In genomic region chr2:126002291-126002690, GRCm38 (mm10) we compare ENCODE assay signal across 34 mouse cellular contexts. TPM values are rescaled to one million over a fixed set of nuclear protein-coding genes. Genes with fewer than 3 reads are reported as not detected.
"Had no signal": no experiment of that assay in that cellular context is flagged by ENCODE, and none has a peak within 500 bp of the region (broad histone marks: within the 10 kb centered on the region; RNA-seq: fewer than 3 reads in every experiment).

No protein-coding gene starts in this region.

- H3K27me3 ChIP-seq: limb, embryonic 12.5 days; limb, embryonic 13.5 days; limb, embryonic 15.5 days; liver, embryonic 12.5 days; liver, embryonic 13.5 days; liver, embryonic 15.5 days; lung, embryonic 15.5 days; megakaryocyte, embryonic 14.5 days; midbrain, embryonic 12.5 days; midbrain, embryonic 13.5 days; midbrain, embryonic 15.5 days; neural tube, embryonic 12.5 days; neural tube, embryonic 13.5 days had no signal

- H3K4me3 ChIP-seq: limb, embryonic 10.5 days; limb, embryonic 12.5 days; limb, embryonic 13.5 days; limb, embryonic 15.5 days; liver, embryonic 12.5 days; liver, embryonic 13.5 days; liver, embryonic 15.5 days; lung, embryonic 15.5 days; megakaryocyte, embryonic 14.5 days; midbrain, embryonic 10.5 days; midbrain, embryonic 12.5 days; midbrain, embryonic 13.5 days; midbrain, embryonic 15.5 days; myocyte; neural tube, embryonic 12.5 days; neural tube, embryonic 13.5 days had no signal

- ATAC-seq: liver, embryonic 12.5 days; liver, postnatal 0 days; lung, postnatal 0 days; midbrain, embryonic 13.5 days; midbrain, embryonic 15.5 days; midbrain, embryonic 16.5 days had no signal

- H3K9me3 ChIP-seq: limb, embryonic 10.5 days; limb, embryonic 12.5 days; limb, embryonic 13.5 days; limb, embryonic 15.5 days; liver, embryonic 12.5 days; liver, embryonic 13.5 days; liver, embryonic 15.5 days; lung, embryonic 15.5 days; megakaryocyte, embryonic 14.5 days; midbrain, embryonic 10.5 days; midbrain, embryonic 12.5 days; midbrain, embryonic 13.5 days; midbrain, embryonic 15.5 days; neural tube, embryonic 12.5 days; neural tube, embryonic 13.5 days had no signal

- H3K27ac ChIP-seq: limb, embryonic 10.5 days; limb, embryonic 12.5 days; limb, embryonic 13.5 days; limb, embryonic 15.5 days; liver, embryonic 12.5 days; liver, embryonic 13.5 days; liver, embryonic 14.5 days; liver, embryonic 15.5 days; lung, embryonic 15.5 days; macrophage; midbrain, embryonic 10.5 days; midbrain, embryonic 12.5 days; midbrain, embryonic 13.5 days; midbrain, embryonic 15.5 days; neural tube, embryonic 12.5 days; neural tube, embryonic 13.5 days had no signal

- DNase-seq: left cerebral cortex, postnatal 4 days; liver; liver, embryonic 13.5 days; liver, postnatal 0 days; lung, adult 18-20 months; lung, adult 2 months; lung, embryonic 14.5 days; lung, postnatal 10 days; lung, postnatal 14 days; lung, postnatal 36 days; lung, postnatal 4 days; midbrain, embryonic 14.5 days had no signal

- H3K4me1 ChIP-seq: limb, embryonic 10.5 days; limb, embryonic 12.5 days; limb, embryonic 13.5 days; limb, embryonic 15.5 days; liver, embryonic 12.5 days; liver, embryonic 13.5 days; liver, embryonic 15.5 days; lung, embryonic 15.5 days; midbrain, embryonic 12.5 days; midbrain, embryonic 15.5 days; neural tube, embryonic 12.5 days; neural tube, embryonic 13.5 days had no signal

- H3K9ac ChIP-seq: limb, embryonic 12.5 days; limb, embryonic 13.5 days; limb, embryonic 15.5 days; liver, embryonic 12.5 days; liver, embryonic 13.5 days; liver, embryonic 14.5 days; liver, embryonic 15.5 days; liver, postnatal 0 days; lung, embryonic 14.5 days; lung, embryonic 15.5 days; midbrain, embryonic 12.5 days; midbrain, embryonic 13.5 days; midbrain, embryonic 15.5 days; neural tube, embryonic 12.5 days; neural tube, embryonic 13.5 days had no signal

- H3K4me2 ChIP-seq: limb, embryonic 12.5 days; limb, embryonic 13.5 days; limb, embryonic 15.5 days; liver, embryonic 11.5 days; liver, embryonic 12.5 days; liver, embryonic 13.5 days; liver, embryonic 15.5 days; lung, embryonic 14.5 days; lung, embryonic 15.5 days; midbrain, embryonic 11.5 days; midbrain, embryonic 12.5 days; midbrain, embryonic 13.5 days; midbrain, embryonic 15.5 days; neural tube, embryonic 12.5 days; neural tube, embryonic 13.5 days had no signal

- H3K36me3 ChIP-seq: limb, embryonic 10.5 days; limb, embryonic 12.5 days; limb, embryonic 13.5 days; limb, embryonic 15.5 days; liver, embryonic 12.5 days; liver, embryonic 13.5 days; liver, embryonic 15.5 days; lung, embryonic 15.5 days; midbrain, embryonic 10.5 days; midbrain, embryonic 12.5 days; midbrain, embryonic 13.5 days; midbrain, embryonic 15.5 days; neural tube, embryonic 12.5 days; neural tube, embryonic 13.5 days had no signal

RNA-seq across cellular contexts. Expression of gene Fgf7, which starts 32.2 kb away (rescaled TPM):
- polyA plus RNA-seq: liver, adult 2 months; liver, embryonic 12.5 days; liver, postnatal 0 days had no signal
